Comparison of ENCODE assay signal across 8 mouse cellular contexts in genomic region chr11:97401082-97401481, GRCm38 (mm10). TPM values are rescaled to one million over a fixed set of nuclear protein-coding genes. Genes with fewer than 3 reads are reported as not detected.
DNase-seq lines count a peak whose midpoint lies in the region; TF ChIP-seq lines count a peak whose summit lies in the region.

No protein-coding gene starts in this region.

- DNase-seq in heart, adult 11 months = peak; percentile 95
- no peak for DNase-seq in heart, postnatal 14 days
- DNase-seq in ES-CJ7 (ENCODE audit: low read depth, low spot score) = peak; percentile 74
- peak; percentile 47 to 56 for DNase-seq in layer of hippocampus, postnatal 10 days (ENCODE audit: low spot score in 2 of 2)
- DNase-seq in retina, postnatal 1 day = peak; percentile 75
- no peak for DNase-seq in embryo, embryonic 10 days (ENCODE audit: low spot score)
- no peak for DNase-seq in urinary bladder, postnatal 25 days (ENCODE audit: low spot score)

- TF ChIP-seq POLR2A in embryonic fibroblast, embryonic 13.5 days (IDR thresholded peaks at IDR 0.05; ENCODE audit: low read depth, low read length) = no peak

- peak overlapping the region; percentile 78 for H3K27ac ChIP-seq in embryonic fibroblast, embryonic 13.5 days (ENCODE audit: insufficient read depth, low read length)

- intact Hi-C loops in heart, postnatal 14 days (cut with DNase I) = no loop called here

- H3K4me1 ChIP-seq in embryonic fibroblast, embryonic 13.5 days (ENCODE audit: control insufficient read depth, insufficient read depth, low read length) = peaks cover 8% of the 10 kb centered on the region; the same call in 1 of the 2 replicates

- no peak overlapping the region for H3K4me3 ChIP-seq in embryonic fibroblast, embryonic 13.5 days (ENCODE audit: insufficient read depth, low read length)

- TF ChIP-seq CTCF in embryonic fibroblast, embryonic 13.5 days (IDR thresholded peaks at IDR 0.05; ENCODE audit: borderline replicate concordance, insufficient read depth, low read length) = no peak

RNA-seq across cellular contexts. Expression of gene Arhgap23, which starts 14.3 kb away (rescaled TPM):
- total RNA-seq in heart, postnatal 14 days (2021) = 10 to 100 TPM; 24.8 to 25.1 TPM
- 49.2 and 55.7 TPM in 2 replicates for polyA plus RNA-seq in embryonic fibroblast, embryonic 13.5 days (2011; ENCODE audit: insufficient read length, low read depth, missing spikeins)
- total RNA-seq in layer of hippocampus, postnatal 10 days (2021) = 10 to 100 TPM; 73.3 to 77.4 TPM

RNA-seq across cellular contexts. Expression of gene Socs7, which starts 38.7 kb away (rescaled TPM):
- 10 to 100 TPM; 16.1 to 19.6 TPM for total RNA-seq in heart, postnatal 14 days (2021)
- polyA plus RNA-seq in embryonic fibroblast, embryonic 13.5 days (2011; ENCODE audit: insufficient read length, low read depth, missing spikeins) = 10.0 and 10.6 TPM in 2 replicates
- total RNA-seq in layer of hippocampus, postnatal 10 days (2021) = 10 to 100 TPM; 69.2 to 72.6 TPM

RNA-seq across cellular contexts. Expression of gene Gpr179, which starts 49.2 kb away (rescaled TPM):
- under 1 TPM; 0.02 to 0.05 TPM for total RNA-seq in heart, postnatal 14 days (2021)
- polyA plus RNA-seq in embryonic fibroblast, embryonic 13.5 days (2011; ENCODE audit: insufficient read length, low read depth, missing spikeins) = not detected in 2 replicates
- under 1 TPM; 0.34 to 0.42 TPM for total RNA-seq in layer of hippocampus, postnatal 10 days (2021)

Comparison
In these comparisons a context has a peak if more than half of its experiments do, and no peak if none do; other contexts are left out.
1. DNase-seq: peak in heart, adult 11 months (single experiment), ES-CJ7 (single experiment), layer of hippocampus, postnatal 10 days (2 of 2) and retina, postnatal 1 day (single experiment); none in heart, postnatal 14 days (0 of 2), embryo, embryonic 10 days (single experiment) and urinary bladder, postnatal 25 days (single experiment).